Mouse (Mus musculus) hindbrain, embryonic 13.5 days (tissue): ENCODE results near the gene Rhobtb1. TPM values are rescaled to one million over a fixed set of nuclear protein-coding genes. Genes with fewer than 3 reads are reported as not detected.

ENCODE experiments used
- ATAC-seq: fragments of 200-750 bp; cut with Nextera tagmentation; 2 replicates; pipeline ENCODE4 v1.8.0; 2017; ENCODE audit warnings: moderate TSS enrichment; ENCODE audit not compliant: low FRiP score
- H3K27ac ChIP-seq: fragments of 300-500 bp; sonication (generic); 2 replicates; pipeline ENCODE4 v1.5.1; 2015; ENCODE audit warnings: inconsistent platforms, mild to moderate bottlenecking, moderate library complexity
- H3K27me3 ChIP-seq: fragments of 300-500 bp; sonication (generic); 2 replicates; pipeline ENCODE4 v1.6.1; 2015; ENCODE audit warnings: mild to moderate bottlenecking, inconsistent platforms
- H3K36me3 ChIP-seq: fragments of 300-500 bp; sonication (generic); 2 replicates; pipeline ENCODE4 v1.6.1; 2015; ENCODE audit warnings: mild to moderate bottlenecking, inconsistent platforms
- H3K4me1 ChIP-seq: fragments of 300-500 bp; sonication (generic); replicated peaks from 2 replicates; pipeline ENCODE4 v1.6.1; 2015; ENCODE audit warnings: inconsistent platforms
- H3K4me2 ChIP-seq: fragments of 300-500 bp; sonication (generic); 2 replicates; pipeline ENCODE4 v1.6.1; 2015; ENCODE audit warnings: inconsistent platforms, mild to moderate bottlenecking, moderate library complexity
- H3K4me3 ChIP-seq: fragments of 300-500 bp; sonication (generic); 2 replicates; pipeline ENCODE4 v1.5.1; 2015; ENCODE audit warnings: mild to moderate bottlenecking, inconsistent platforms
- H3K9ac ChIP-seq: fragments of 300-500 bp; sonication (generic); 2 replicates; pipeline ENCODE4 v1.6.1; 2015; ENCODE audit warnings: mild to moderate bottlenecking, inconsistent platforms
- H3K9me3 ChIP-seq: fragments of 300-500 bp; sonication (generic); 2 replicates; pipeline ENCODE4 v1.6.1; 2016; ENCODE audit warnings: inconsistent platforms
- WGBS: fragments of 180-500 bp; shearing (Covaris S2); methylation state at CpG from one replicate; pipeline ENCODE4 v1.1.7; 2015; 5-methylcytosine and 5-hydroxymethylcytosine counted together
- polyA plus RNA-seq: library from polyadenylated mRNA; unstranded; fragments of >200 nt; fragmentation: Nextera tagmentation; extraction: Ambion mirVana; gene quantifications from 2 replicates; pipeline ENCODE4 v1.2.1, GENCODE M21; 2015

The Rhobtb1 gene
- polyA plus RNA-seq = 17.4 and 20.6 TPM in 2 replicates

DNA sequence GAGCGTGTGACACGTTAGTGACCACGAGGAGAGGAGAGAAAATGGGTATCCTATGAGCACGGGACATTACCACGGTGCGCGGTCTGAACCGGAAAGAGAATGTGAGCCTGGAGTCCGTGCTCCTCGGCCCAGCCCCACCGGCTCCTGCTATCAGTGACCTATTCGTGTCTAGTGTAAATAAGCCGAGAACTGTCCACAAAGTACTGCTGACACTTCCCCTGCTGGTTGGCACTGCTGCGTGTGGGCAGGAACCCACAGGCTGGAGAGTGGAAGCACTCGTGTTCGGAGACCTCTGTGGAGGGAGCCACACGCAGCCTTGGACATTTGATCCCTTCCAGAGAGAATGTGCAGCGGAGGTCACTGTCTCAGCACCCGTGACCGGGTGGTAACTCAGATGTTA lies at the start of gene Rhobtb1:
Gene Rhobtb1, plus strand, starts transcription at position 390 of the 400 bp plus-strand sequence.
- H3K4me3 ChIP-seq = no peak within 1 kb of the TSS
- no peaks in the 10 kb centered on the region for H3K27me3 ChIP-seq
- H3K9me3 ChIP-seq = no peaks in the 10 kb centered on the region
- H3K9ac ChIP-seq = no peak within 1 kb of the TSS
- H3K36me3 ChIP-seq = no peaks in the 10 kb centered on the region
- no peak for ATAC-seq
- no peak within 1 kb of the TSS for H3K4me2 ChIP-seq
- WGBS = 88% methylated on average over 20 of the region's 20 CpGs
- no peaks in the 10 kb centered on the region for H3K4me1 ChIP-seq
- no peak within 1 kb of the TSS for H3K27ac ChIP-seq

DNA sequence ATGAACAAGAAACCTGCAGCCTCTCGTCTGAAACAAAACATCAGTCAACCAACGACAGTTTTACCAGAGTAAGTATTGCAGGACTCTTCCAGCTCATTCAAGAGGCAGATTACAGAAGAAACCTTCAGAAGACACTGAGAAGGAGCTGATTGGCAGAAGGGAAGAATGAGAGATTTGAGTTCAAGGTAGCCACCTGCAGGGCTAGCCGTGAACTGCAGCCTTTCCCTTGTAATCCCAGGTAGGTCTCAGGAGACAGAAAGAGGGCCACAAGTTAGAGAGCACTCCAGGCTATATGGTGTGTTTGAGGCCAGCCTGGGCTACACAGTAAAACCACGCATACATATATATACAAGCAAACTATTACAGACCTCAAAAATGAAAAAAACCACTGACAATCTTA lies 49.2 kb upstream of the Rhobtb1 start:
- no peak overlapping the region for H3K9ac ChIP-seq
- H3K36me3 ChIP-seq = no peaks in the 10 kb centered on the region
- H3K4me3 ChIP-seq = no peak overlapping the region
- H3K27ac ChIP-seq = no peak overlapping the region
- 81% methylated on average over 4 of the region's 4 CpGs for WGBS
- no peak overlapping the region for H3K4me2 ChIP-seq
- no peaks in the 10 kb centered on the region for H3K27me3 ChIP-seq
- no peak for ATAC-seq
- peaks cover 11% of the 10 kb centered on the region; the same call in 1 of the 2 replicates for H3K4me1 ChIP-seq
- H3K9me3 ChIP-seq = no peaks in the 10 kb centered on the region; the same call in 1 of the 2 replicates

DNA sequence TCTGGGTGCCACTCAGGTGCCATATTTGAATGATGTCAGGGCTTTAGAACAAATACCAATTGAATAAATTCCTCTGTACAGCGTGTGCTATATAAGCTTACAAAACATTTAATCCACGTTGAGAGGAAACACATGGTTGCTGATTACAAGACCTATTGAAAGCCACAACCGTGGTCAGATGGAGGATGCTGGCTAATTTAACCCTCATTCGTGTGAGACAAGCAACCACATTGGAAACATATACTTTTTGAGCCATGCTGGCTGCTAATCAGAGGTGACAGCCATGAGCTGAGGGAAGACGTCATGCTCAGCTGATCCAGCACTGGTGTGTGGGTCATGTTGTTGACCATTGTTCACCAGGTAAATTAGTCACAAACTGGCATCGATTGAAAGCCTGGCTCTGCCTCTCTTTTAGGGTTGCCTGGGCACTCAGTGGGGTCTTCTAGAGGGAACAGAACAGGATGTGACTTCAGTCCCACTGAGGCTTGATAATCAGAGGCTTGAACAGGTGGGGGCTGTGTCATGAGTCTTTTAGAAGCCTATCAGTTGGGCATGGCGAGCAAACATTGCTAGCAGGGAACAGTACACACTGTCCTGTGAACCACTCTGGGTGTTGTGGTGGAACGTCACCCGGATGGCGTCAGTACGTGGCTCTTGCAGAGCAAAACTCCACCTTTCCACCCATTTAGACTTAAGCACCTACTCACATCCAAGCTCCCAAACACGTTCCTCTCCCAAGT lies 46.9 kb upstream of the Rhobtb1 start:
- WGBS = 87% methylated on average over 12 of the region's 12 CpGs
- no peak overlapping the region for H3K4me2 ChIP-seq
- H3K9me3 ChIP-seq = no peaks in the 10 kb centered on the region
- no peak overlapping the region for H3K27ac ChIP-seq
- no peak overlapping the region for H3K9ac ChIP-seq
- H3K4me1 ChIP-seq = peaks cover 8% of the 10 kb centered on the region; the same call in 1 of the 2 replicates
- H3K4me3 ChIP-seq = no peak overlapping the region
- H3K36me3 ChIP-seq = no peaks in the 10 kb centered on the region
- no peaks in the 10 kb centered on the region for H3K27me3 ChIP-seq
- ATAC-seq = no peak

DNA sequence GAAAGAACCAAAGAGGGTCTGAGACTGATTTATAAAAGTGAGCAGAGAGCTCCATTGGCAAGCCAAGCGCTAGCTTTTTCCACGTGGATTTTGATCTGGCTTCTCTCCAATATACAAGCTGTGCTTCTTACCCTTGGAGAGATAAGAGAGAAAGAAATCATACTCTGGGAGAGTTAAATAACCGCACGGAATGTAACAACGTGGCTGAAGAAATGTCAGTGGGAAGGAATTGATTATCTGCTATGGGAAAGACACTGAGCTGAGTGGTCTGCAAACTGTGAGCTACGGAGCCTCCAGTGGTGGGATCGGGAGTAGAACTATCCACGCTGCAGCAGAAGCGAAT lies 46.4 kb upstream of the Rhobtb1 start:
- H3K36me3 ChIP-seq = no peaks in the 10 kb centered on the region
- no peak overlapping the region for H3K9ac ChIP-seq
- no peak overlapping the region for H3K27ac ChIP-seq
- 0 out of 2 replicates have a peak, but pooled peaks cover 2% of the 10 kb centered on the region for H3K4me1 ChIP-seq
- no peaks in the 10 kb centered on the region for H3K9me3 ChIP-seq
- H3K4me2 ChIP-seq = no peak overlapping the region
- 80% methylated on average over 9 of the region's 9 CpGs for WGBS
- ATAC-seq = no peak
- H3K4me3 ChIP-seq = no peak overlapping the region
- no peaks in the 10 kb centered on the region for H3K27me3 ChIP-seq

DNA sequence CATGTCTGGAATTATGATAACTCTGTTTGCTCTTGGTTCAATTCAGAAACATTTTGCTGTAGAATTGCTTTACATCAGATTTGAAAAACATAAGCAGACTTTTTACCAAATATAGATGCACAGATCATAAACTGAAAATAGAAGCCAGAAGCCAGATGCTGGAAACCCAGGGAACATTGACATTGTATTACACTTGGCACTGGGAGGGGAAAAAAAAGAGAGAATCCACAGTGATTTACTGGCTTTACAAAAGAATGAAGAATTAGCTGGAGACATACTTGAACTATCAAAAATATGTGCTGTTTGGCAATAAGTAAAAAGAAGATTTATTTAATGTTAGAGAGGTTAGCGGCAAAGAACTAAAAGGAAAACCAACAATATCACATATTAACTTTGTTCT lies 44.4 kb upstream of the Rhobtb1 start:
- H3K9me3 ChIP-seq = no peaks in the 10 kb centered on the region
- H3K9ac ChIP-seq = no peak overlapping the region
- no peak overlapping the region for H3K4me3 ChIP-seq
- no peak overlapping the region for H3K4me2 ChIP-seq
- H3K4me1 ChIP-seq = no peaks in the 10 kb centered on the region
- H3K27me3 ChIP-seq = no peaks in the 10 kb centered on the region
- no peak overlapping the region for H3K27ac ChIP-seq
- 94% methylated on average over 1 of the region's 1 CpGs for WGBS
- no peak for ATAC-seq
- no peaks in the 10 kb centered on the region for H3K36me3 ChIP-seq

DNA sequence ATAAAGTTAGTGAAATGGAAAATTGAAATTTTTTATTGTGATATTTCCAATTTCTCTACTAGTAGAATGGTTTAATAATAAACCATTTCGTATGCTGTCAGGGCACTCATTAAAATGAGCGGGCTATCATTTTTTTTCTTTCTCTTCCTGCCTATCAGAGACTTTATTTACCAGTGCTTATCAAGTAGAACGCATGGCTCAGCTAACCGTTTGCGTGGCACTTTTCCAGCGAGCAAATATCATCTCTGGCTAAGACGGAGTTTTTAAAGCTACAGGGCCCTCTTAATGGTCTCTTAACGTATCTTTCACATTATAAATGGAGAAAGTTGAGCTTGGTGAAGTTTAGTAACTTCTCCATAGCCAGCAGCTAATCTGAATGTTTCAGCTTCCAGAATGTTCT lies 44.0 kb upstream of the Rhobtb1 start:
- 79% methylated on average over 8 of the region's 8 CpGs for WGBS
- no peak overlapping the region for H3K9ac ChIP-seq
- H3K4me3 ChIP-seq = no peak overlapping the region
- no peak overlapping the region for H3K4me2 ChIP-seq
- ATAC-seq = no peak
- no peaks in the 10 kb centered on the region for H3K9me3 ChIP-seq
- no peaks in the 10 kb centered on the region for H3K4me1 ChIP-seq
- H3K27me3 ChIP-seq = no peaks in the 10 kb centered on the region
- H3K27ac ChIP-seq = no peak overlapping the region
- no peaks in the 10 kb centered on the region for H3K36me3 ChIP-seq

DNA sequence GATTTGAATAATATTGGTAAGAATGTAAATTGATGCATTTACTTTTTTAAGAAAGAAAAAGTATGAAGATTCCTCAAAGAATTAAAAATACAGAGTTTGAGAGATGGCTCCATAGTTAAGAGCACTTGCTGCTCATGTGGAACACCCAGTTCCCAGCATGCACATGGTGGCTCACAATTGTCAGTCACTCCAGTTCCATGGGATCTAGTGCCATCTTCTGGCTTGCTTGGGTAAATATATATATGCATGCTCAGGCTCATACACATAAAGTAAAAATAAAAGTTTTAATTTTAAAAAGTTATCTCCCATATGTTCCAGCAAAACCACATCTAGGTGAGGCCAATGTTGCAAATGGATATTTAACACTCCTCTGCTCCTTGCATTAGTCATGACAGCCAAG lies 36.9 kb upstream of the Rhobtb1 start:
- ATAC-seq = no peak

DNA sequence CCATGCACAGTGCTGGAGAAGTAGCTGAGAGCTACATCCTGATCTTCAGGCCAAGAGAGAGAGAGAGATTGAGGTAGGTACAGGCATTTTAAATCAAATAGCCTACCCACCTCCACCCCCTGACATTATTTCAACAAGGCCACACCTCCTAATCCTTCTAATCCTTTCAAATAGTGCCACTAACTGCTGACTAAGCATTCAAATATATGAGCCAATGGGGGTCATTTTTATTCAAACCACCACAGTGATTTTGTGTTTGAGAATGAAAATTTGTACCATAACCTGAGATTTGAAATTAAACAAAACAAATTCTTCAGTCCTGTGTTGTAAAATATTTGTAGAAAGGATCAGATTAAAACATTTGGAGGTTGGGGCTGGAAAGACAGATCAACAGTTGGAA lies 33.2 kb upstream of the Rhobtb1 start:
- no peak overlapping the region for H3K4me2 ChIP-seq
- no peak overlapping the region for H3K27ac ChIP-seq
- H3K27me3 ChIP-seq = no peaks in the 10 kb centered on the region
- no peaks in the 10 kb centered on the region for H3K36me3 ChIP-seq
- no peak for ATAC-seq
- no peaks in the 10 kb centered on the region for H3K9me3 ChIP-seq
- H3K4me1 ChIP-seq = no peaks in the 10 kb centered on the region
- no peak overlapping the region for H3K4me3 ChIP-seq
- H3K9ac ChIP-seq = no peak overlapping the region

More for the DNA sequence above, 36.9 kb upstream of the Rhobtb1 start:
- H3K4me2 ChIP-seq = no peak overlapping the region
- H3K9me3 ChIP-seq = no peaks in the 10 kb centered on the region
- H3K27ac ChIP-seq = no peak overlapping the region
- H3K36me3 ChIP-seq = no peaks in the 10 kb centered on the region
- H3K4me1 ChIP-seq = no peaks in the 10 kb centered on the region
- no peak overlapping the region for H3K4me3 ChIP-seq
- no peak overlapping the region for H3K9ac ChIP-seq
- no peaks in the 10 kb centered on the region for H3K27me3 ChIP-seq

DNA sequence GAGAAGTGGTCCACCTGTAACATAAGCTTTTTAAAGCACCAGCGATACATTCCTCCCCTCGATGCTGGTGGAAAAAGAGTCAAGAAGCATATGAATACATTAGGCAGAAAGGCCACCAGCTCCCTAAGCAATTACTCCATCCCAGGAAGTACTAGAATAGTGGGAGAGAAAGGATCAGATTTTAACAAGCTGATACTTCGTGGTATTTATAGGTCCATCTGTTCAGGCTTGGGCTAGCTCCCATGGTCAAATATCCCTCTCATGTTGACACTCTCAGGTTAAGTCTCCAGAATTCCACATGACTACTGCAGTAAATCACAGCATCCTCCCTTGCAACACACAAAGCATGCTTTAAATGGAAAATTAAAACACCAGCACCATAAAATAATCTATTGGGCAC lies 32.3 kb upstream of the Rhobtb1 start:
- Histone ChIP-seq H3K4me1 (no peaks in the 10 kb centered on the region), H3K4me3 (no peak overlapping the region), H3K9me3 (no peaks in the 10 kb centered on the region), H3K9ac (no peak overlapping the region), H3K27ac (no peak overlapping the region), H3K27me3 (no peaks in the 10 kb centered on the region), H3K36me3 (no peaks in the 10 kb centered on the region), H3K4me2 (no peak overlapping the region)
- no peak for ATAC-seq
- whole genome bisulfite sequencing = 84% methylated on average over 3 of the region's 3 CpGs

DNA sequence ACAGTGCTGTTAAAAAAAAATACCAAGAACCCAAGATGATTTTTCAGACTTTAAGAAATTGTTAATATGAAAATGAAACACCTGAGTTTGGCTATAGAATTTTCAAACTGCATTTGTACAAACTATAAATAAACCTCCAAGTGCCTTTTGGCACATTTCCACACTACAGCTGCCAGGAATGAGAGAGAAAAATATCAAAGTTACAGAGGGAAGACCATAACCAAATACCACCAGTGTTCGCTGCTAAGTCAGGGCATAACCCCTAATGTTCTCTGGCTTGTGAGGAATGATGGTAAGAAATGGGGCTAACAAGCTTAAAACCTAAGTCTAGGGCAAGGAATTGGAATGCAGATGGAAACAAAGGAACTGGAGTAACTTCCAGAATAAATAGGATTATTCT lies 31.8 kb upstream of the Rhobtb1 start:
- Histone ChIP-seq H3K4me3 (no peak overlapping the region), H3K27me3 (no peaks in the 10 kb centered on the region), H3K4me1 (no peaks in the 10 kb centered on the region), H3K36me3 (no peaks in the 10 kb centered on the region), H3K9me3 (no peaks in the 10 kb centered on the region), H3K4me2 (no peak overlapping the region), H3K9ac (no peak overlapping the region), H3K27ac (no peak overlapping the region)
- WGBS = 90% methylated on average over 1 of the region's 1 CpGs
- ATAC-seq = no peak

DNA sequence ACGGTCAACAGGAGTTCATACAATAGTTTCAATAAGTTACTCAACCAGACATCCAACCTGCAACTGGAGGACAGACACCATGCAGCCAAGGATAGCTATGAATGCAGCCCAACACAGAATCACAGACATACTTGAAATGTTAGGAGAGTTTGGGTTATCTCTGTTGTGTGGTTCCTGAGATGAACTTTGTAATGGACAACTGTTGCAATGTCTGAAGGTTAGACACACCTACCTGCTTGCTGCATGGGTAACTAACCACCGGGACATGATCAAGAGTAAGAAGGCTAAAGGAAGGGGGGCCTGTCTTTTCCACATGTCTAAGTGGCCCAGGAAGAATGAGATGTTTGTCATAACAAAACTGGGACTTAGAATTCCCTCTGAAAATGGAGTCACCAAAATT lies 24.7 kb upstream of the Rhobtb1 start:
- Histone ChIP-seq H3K4me2 (no peak overlapping the region), H3K27ac (no peak overlapping the region)

DNA sequence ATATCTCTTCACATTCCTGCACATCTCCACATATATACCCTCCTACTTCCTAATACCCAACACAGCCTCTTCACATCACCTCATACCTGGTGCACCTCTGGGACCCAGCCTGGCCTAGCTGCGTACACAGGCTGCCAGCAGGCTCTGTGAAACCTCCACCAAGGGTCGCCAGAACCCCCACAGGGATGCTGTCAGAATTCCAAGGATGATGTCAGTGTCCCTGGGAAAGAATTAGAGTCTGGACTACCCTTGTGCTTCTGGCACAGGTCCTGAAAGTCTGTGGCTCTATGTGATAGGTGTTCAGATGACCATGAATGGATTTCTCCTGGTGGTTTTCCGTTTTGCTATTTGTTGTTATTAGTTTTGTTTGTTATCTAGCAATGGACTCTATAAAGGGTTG lies 22.7 kb upstream of the Rhobtb1 start:
- no peaks in the 10 kb centered on the region for H3K27me3 ChIP-seq
- H3K36me3 ChIP-seq = no peaks in the 10 kb centered on the region
- no peak overlapping the region for H3K9ac ChIP-seq
- no peaks in the 10 kb centered on the region; the same call in 1 of the 2 replicates for H3K4me1 ChIP-seq
- H3K9me3 ChIP-seq = no peaks in the 10 kb centered on the region
- no peak overlapping the region for H3K27ac ChIP-seq
- no peak for ATAC-seq
- H3K4me2 ChIP-seq = no peak overlapping the region
- H3K4me3 ChIP-seq = no peak overlapping the region
- WGBS = 82% methylated on average over 3 of the region's 3 CpGs

More for the DNA sequence above, 24.7 kb upstream of the Rhobtb1 start:
- ATAC-seq = no peak
- no peaks in the 10 kb centered on the region for H3K27me3 ChIP-seq
- no peaks in the 10 kb centered on the region for H3K9me3 ChIP-seq
- 95% methylated on average over 2 of the region's 2 CpGs for WGBS
- H3K9ac ChIP-seq = no peak overlapping the region
- H3K4me1 ChIP-seq = no peaks in the 10 kb centered on the region; the same call in 1 of the 2 replicates
- no peak overlapping the region for H3K4me3 ChIP-seq
- no peaks in the 10 kb centered on the region for H3K36me3 ChIP-seq

DNA sequence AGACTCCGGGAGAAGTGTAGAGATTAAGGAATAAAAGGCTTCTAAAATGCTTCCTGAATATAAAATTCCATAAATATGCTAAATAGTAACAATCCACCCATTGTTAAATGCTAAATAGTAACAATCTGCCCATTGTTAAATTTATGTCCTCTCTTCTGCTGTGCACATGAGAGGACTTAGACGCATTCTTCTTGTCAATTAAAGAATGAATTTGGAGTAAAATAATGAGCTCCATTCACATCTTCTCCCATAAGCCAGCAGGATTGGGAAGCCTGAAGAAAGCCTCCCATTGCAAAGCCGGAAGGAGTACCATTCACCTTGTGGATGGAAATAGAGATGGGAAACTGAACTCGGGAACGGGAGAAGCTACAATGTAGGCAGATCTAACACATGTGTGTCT lies 20.6 kb upstream of the Rhobtb1 start:
- no peak overlapping the region for H3K4me2 ChIP-seq

More for the DNA sequence above, 20.6 kb upstream of the Rhobtb1 start:
- no peak for ATAC-seq
- H3K9me3 ChIP-seq = no peaks in the 10 kb centered on the region
- H3K36me3 ChIP-seq = no peaks in the 10 kb centered on the region
- no peak overlapping the region for H3K27ac ChIP-seq
- no peaks in the 10 kb centered on the region; the same call in 1 of the 2 replicates for H3K4me1 ChIP-seq
- 70% methylated on average over 5 of the region's 5 CpGs for WGBS
- no peak overlapping the region for H3K9ac ChIP-seq
- no peaks in the 10 kb centered on the region for H3K27me3 ChIP-seq
- no peak overlapping the region for H3K4me3 ChIP-seq
